Mouse (Mus musculus): ENCODE results near the gene Cat.

DNA sequence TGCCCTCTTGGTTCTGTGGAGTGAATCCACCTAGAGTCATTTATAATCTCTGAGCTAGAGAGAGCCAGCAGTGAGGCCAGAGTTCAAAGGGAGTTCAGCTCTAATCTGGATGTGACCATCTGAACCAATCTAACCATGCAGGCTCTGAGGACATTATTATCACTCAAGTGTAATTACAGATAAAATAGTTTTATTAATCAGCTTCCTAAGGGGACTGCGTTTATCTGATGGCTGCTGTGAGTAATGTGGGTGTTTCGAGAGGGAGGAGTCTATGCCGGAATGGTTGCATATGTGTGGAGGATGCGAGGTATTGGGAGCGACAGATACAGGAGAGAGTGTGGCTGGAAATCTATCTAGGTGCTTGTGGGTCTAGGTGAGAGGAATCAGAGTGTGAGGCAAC is 71.6 kb downstream of the Cat start:
- TF ChIP-seq EP300 (IDR thresholded peaks at IDR 0.05; ENCODE audit: low read depth) (no peak), CTCF (IDR thresholded peaks at IDR 0.05; ENCODE audit: low read depth) (no peak)
